Mouse (Mus musculus): Measurements from ENCODE around the gene Il27ra.

Gene Il27ra

GRCm38 (mm10) chr8:84048171-84048570 is 5.8 kb upstream of the Il27ra start:
- ChIA-PET CTCF (interaction anchor here in 1 of 4 experiments (1.2 kb wide), 1 partner anchor 9 kb away, joined by 3 read pairs; no protein-coding TSS in a partner anchor), POLR2A (interaction anchor here in 1 of 4 experiments (1.7 to 4.1 kb wide), 2 partner anchors 9 to 20 kb away, joined by 6 to 25 read pairs; partner anchors contain the start of gene Rfx1)

DNA sequence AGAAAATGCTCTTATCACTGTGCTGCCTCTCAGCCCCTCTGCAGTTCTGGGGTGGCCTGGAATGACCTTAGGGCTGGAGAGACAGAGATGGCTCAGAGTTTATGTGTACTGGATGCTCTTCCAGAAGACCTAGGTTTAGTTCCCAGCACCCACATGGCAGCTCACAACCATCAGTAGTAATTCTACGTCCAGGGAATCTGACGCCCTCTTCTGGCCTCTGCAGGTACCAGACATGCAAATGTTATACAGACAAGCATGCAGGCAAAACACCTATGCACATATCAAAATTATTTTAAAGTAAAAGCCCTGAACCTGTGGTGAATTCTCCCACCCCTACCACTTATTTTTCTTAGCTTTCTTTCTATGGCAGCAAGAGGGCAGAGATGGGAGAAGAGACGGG is 4.1 kb upstream of the Il27ra start:
- ChIA-PET CTCF (interaction anchor here in 2 of 4 experiments (0.6 to 0.8 kb wide), 4 partner anchors 15 to 174 kb away, joined by 3 to 4 read pairs (median 3); partner anchors contain the start of genes Asf1b (in 1 of the 2) and Gm10644 (in 1 of the 2)), POLR2A (interaction anchor here in 2 of 4 experiments (0.6 to 1.4 kb wide), 6 partner anchors 11 to 935 kb away, joined by 3 to 7 read pairs (median 4); partner anchors contain the start of gene Rfx1 (in 1 of the 2))

- CTCF ChIA-PET, result interaction anchor here (0.6 to 1.7 kb wide), 12 partner anchors 9 to 547 kb away, joined by 3 to 7 read pairs (median 3); no protein-coding TSS in a partner anchor
- POLR2A ChIA-PET, result interaction anchor here (0.7 to 5.1 kb wide), 15 partner anchors 9 to 304 kb away, joined by 3 to 25 read pairs (median 4); partner anchors contain the start of genes Dcaf15 (in 2 of the 4), Rfx1 (in 2 of the 4), Adgre5 (in 1 of the 4) and Asf1b (in 1 of the 4)
Observed at GRCm38 (mm10) chr8:84044900-84045299, 2.5 kb upstream of the Il27ra start, which contains the start of gene Rln3. Gene Rln3 (minus strand): TSS chr8:84045000.

DNA sequence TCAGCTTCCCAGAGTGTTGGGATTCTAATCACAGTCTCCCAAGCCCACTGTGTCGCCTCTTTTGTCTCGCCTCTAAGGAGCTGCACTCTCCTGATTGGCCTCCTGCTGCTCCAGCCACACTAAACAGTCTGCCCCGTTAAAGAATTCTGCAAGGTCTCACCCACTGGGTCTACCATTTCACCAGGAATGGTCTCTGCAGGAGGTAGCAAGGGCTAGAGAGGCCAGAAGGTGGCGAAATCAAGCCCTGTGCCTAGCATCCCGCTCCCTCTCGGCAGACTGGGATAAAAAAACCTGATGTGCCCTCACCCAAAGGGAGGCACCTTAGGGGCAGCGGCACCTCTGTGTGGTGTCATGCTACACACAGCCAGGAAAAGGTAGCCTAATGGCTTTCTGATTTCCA is 1.7 kb upstream of the Il27ra start:
- POLR2A ChIA-PET, result interaction anchor here (0.6 to 5.1 kb wide), 17 partner anchors 10 to 303 kb away, joined by 3 to 25 read pairs (median 4); partner anchors contain the start of genes Dcaf15 (in 2 of the 4), Rfx1 (in 2 of the 4), Adgre5 (in 1 of the 4) and Asf1b (in 1 of the 4)
- CTCF ChIA-PET, result interaction anchor here (0.6 to 3.1 kb wide), 15 partner anchors 10 to 548 kb away, joined by 3 to 9 read pairs (median 3); no protein-coding TSS in a partner anchor

- ChIA-PET POLR2A (interaction anchor here (0.6 to 5.1 kb wide), 15 partner anchors 9 to 162 kb away, joined by 3 to 25 read pairs (median 4); partner anchors contain the start of genes Dcaf15 (in 1 of the 4), Gm10643 (in 1 of the 4), Palm3 (in 1 of the 4) and Rfx1 (in 1 of the 4)), CTCF (interaction anchor here in 3 of 4 experiments (0.5 to 3.1 kb wide), 10 partner anchors 10 to 165 kb away, joined by 3 to 9 read pairs (median 4); partner anchors contain the start of gene Dcaf15 (in 1 of the 3))
Observed at GRCm38 (mm10) chr8:84042948-84043342, 556 bp upstream of the Il27ra start.

DNA sequence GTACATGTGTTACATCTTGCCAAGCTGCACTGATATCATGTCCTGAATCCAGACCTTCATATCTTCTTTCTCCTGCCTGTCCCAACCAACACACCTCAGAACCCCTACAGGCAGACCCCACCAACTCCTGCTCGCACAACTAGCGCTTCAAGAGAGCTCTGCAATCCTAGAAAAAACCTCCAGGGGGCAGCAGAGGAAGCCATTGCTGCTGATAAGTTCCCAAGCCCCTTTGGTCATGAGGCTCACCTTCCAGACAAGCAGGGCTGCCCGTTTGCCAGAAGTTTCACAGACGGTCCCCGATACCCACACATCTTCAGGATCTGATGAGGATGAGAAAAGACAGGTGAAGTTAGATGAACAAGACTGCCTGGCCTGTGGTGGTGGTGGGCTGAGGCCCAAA is 3.3 kb downstream of the Il27ra start:
- ChIA-PET POLR2A (interaction anchor here in 3 of 4 experiments (0.5 to 3.2 kb wide), 30 partner anchors 9 to 774 kb away, joined by 3 to 19 read pairs (median 4); partner anchors contain the start of genes 1700067K01Rik (in 1 of the 3), 4930432K21Rik (in 1 of the 3), Cc2d1a (in 1 of the 3) and Dcaf15 (in 1 of the 3)), CTCF (interaction anchor here (0.5 to 2.2 kb wide), 73 partner anchors 8 to 922 kb away, joined by 3 to 18 read pairs (median 4); partner anchors contain the start of genes Dcaf15 (in 2 of the 4), Rfx1 (in 2 of the 4), 1700067K01Rik (in 1 of the 4) and 2210011C24Rik (in 1 of the 4))

DNA sequence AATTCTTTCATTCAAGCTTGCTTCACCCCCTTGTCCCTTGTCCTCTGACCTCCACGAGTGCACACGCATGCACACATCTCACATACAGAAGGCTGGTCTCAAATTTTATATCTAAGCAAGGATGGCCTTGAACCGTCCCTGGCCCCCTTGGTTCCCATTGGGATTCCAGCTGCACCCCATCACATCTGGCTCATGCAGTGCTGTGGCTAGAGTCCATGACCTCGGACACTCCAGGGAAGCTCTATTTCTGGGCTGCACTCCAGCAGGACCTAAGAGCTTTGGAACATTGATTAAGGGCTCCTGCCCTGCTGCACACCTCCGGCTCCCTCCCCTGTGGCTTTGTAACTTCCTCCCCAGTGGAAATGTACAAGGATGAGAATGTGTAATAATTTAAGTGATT is 4.4 kb downstream of the Il27ra start:
- POLR2A ChIA-PET, result interaction anchor here in 2 of 4 experiments (0.6 to 3.2 kb wide), 10 partner anchors 8 to 289 kb away, joined by 3 to 19 read pairs (median 6); partner anchors contain the start of gene Rfx1 (in 1 of the 2)
- CTCF ChIA-PET, result interaction anchor here in 3 of 4 experiments (0.7 to 2.2 kb wide), 8 partner anchors 10 to 146 kb away, joined by 3 to 18 read pairs (median 4); no protein-coding TSS in a partner anchor

GRCm38 (mm10) chr8:84032777-84033176 is 9.6 kb downstream of the Il27ra start:
- ChIA-PET POLR2A (interaction anchor here in 2 of 4 experiments (0.6 to 1.2 kb wide), 5 partner anchors 31 to 205 kb away, joined by 3 to 4 read pairs (median 3); no protein-coding TSS in a partner anchor), CTCF (interaction anchor here in 3 of 4 experiments (0.6 to 1.1 kb wide), 3 partner anchors 9 to 198 kb away, joined by 3 to 4 read pairs (median 3); no protein-coding TSS in a partner anchor)

DNA sequence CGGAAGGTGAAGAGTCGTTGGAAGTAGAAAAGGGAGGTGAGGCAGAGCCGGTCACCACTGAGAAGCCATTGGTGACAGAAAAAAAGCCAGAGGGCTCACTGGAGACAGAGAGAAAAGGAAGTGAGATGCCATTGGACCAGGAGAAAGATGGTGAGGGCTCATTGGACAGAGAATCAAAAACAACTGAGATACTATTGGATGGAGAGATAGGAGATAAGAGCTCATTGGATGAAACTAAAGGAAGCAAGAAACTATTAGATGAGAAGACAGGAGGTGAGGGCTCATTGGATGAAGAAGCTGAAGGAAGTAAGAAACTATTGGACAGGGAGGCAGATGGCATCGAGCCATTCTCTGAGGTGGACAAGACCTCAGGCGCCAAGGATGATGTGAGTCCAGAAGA is 13.1 kb downstream of the Il27ra start:
- POLR2A ChIA-PET, result interaction anchor here in 3 of 4 experiments (0.6 to 3.3 kb wide), 20 partner anchors 9 to 188 kb away, joined by 3 to 12 read pairs (median 3); partner anchors contain the start of genes Il27ra (in 2 of the 3), Asf1b (in 1 of the 3), Dcaf15 (in 1 of the 3) and Gm10644 (in 1 of the 3)
- CTCF ChIA-PET, result interaction anchor here in 3 of 4 experiments (0.7 to 3.5 kb wide), 3 partner anchors 10 to 863 kb away, joined by 3 to 16 read pairs (median 16); no protein-coding TSS in a partner anchor

DNA sequence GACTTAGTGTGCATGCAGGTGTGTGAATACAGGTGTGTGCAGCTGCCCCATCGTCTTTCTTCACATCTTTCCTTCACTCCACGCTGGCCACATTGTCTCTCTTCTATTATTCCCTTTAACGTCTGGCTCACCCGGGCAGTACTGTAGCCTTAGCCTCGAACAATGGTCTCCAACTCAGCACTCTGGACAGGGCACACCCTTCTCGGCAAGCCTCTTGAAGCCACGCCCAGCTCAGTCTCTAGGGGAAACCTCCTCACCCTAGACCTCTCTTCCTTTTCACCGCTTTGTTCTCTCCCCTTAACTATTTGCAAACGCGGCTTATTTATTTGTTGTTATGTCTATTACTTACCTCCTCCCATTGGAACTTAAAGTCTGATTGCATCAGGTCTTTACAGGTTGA is 14.9 kb downstream of the Il27ra start:
- CTCF ChIA-PET, result interaction anchor here (0.6 to 3.5 kb wide), 16 partner anchors 10 to 461 kb away, joined by 3 to 16 read pairs (median 3); partner anchors contain the start of genes Il27ra (in 1 of the 4) and Ndufb7 (in 1 of the 4)
- POLR2A ChIA-PET, result interaction anchor here (0.6 to 3.2 kb wide), 26 partner anchors 9 to 312 kb away, joined by 3 to 19 read pairs (median 4); partner anchors contain the start of genes 2210011C24Rik (in 2 of the 4), Dcaf15 (in 2 of the 4), Rfx1 (in 2 of the 4) and 1700067K01Rik (in 1 of the 4)

DNA sequence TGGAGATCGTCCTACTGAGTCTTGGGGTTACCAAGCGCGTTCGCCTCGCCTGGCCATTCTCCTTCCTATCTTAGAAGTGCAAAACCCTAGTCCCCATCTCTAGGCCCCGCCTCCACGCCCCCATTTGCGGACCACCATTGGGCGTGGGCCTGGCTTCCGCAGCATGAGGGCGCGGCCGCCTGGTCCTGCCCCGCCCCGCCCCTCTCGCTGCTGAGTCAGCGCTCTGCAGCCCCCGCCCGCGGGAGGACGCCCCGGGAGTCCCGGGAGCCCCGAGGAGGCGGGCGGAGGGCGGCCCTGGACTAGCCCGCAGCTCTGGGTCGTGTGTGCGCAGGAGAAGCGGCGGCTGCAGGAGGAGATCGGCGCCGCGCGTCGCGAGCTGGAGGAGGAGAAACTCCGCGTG is 16.5 kb downstream of the Il27ra start:
- CTCF ChIA-PET, result interaction anchor here (0.6 to 2.0 kb wide), 16 partner anchors 8 to 1555 kb away, joined by 3 to 7 read pairs (median 3); partner anchors contain the start of gene 2210011C24Rik (in 1 of the 4)
- POLR2A ChIA-PET, result interaction anchor here in 3 of 4 experiments (0.5 to 3.2 kb wide), 15 partner anchors 12 to 330 kb away, joined by 3 to 19 read pairs (median 4); partner anchors contain the start of genes Asf1b (in 2 of the 3), 2210011C24Rik (in 1 of the 3), Dcaf15 (in 1 of the 3) and Gm10644 (in 1 of the 3)

- CTCF ChIA-PET, result interaction anchor here (0.6 to 2.4 kb wide), 27 partner anchors 9 to 372 kb away, joined by 3 to 12 read pairs (median 3); partner anchors contain the start of genes Asf1b (in 2 of the 4), Gm10644 (in 2 of the 4), 2210011C24Rik (in 1 of the 4) and Gipc1 (in 1 of the 4)
- POLR2A ChIA-PET, result interaction anchor here in 3 of 4 experiments (0.6 to 2.2 kb wide), 18 partner anchors 12 to 584 kb away, joined by 3 to 7 read pairs (median 4); partner anchors contain the start of genes 1700067K01Rik (in 1 of the 3), Asf1b (in 1 of the 3), Dcaf15 (in 1 of the 3) and Gm10644 (in 1 of the 3)
Observed at GRCm38 (mm10) chr8:84024171-84024570, 18.2 kb downstream of the Il27ra start.

- ChIA-PET CTCF (interaction anchor here in 3 of 4 experiments (0.6 to 2.4 kb wide), 21 partner anchors 9 to 317 kb away, joined by 3 to 12 read pairs (median 3); partner anchors contain the start of genes Asf1b (in 2 of the 3), Gm10644 (in 2 of the 3), 2210011C24Rik (in 1 of the 3) and Rfx1 (in 1 of the 3)), POLR2A (interaction anchor here (0.6 to 2.2 kb wide), 17 partner anchors 11 to 585 kb away, joined by 3 to 7 read pairs (median 3); partner anchors contain the start of genes 1700067K01Rik (in 1 of the 4), Asf1b (in 1 of the 4), Gm10644 (in 1 of the 4) and Mri1 (in 1 of the 4))
Observed at GRCm38 (mm10) chr8:84023631-84024030, 18.8 kb downstream of the Il27ra start.

DNA sequence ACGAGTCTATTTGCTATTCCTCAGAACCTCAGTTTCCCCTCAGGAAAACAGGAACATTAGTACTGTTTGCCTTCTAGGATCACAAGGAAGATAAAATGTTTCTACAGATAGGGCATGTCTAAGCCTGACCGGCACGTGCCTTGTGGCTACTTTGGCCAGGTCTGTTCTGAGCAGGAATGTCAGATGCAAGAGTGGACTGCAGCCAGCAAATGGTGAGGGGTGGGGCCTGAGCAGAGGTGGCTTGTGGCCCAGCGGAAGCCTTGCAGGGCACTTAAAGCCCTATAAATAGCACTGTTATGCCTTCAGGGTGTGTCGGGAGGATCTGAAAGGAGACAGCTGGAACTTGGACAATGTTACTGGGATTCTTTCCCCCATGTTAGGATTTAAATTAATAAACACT is 19.3 kb downstream of the Il27ra start:
- POLR2A ChIA-PET, result interaction anchor here in 3 of 4 experiments (0.6 to 2.2 kb wide), 9 partner anchors 10 to 247 kb away, joined by 3 to 7 read pairs (median 4); partner anchors contain the start of gene Mri1 (in 1 of the 3)

GRCm38 (mm10) chr8:84021569-84021968 is 20.8 kb downstream of the Il27ra start:
- POLR2A ChIA-PET, result interaction anchor here (0.8 to 1.5 kb wide), 21 partner anchors 9 to 216 kb away, joined by 3 to 8 read pairs (median 3); partner anchors contain the start of genes 2210011C24Rik (in 2 of the 4), 1700067K01Rik (in 1 of the 4), Dcaf15 (in 1 of the 4) and Rln3 (in 1 of the 4)

More for the DNA sequence above, 19.3 kb downstream of the Il27ra start:
- CTCF ChIA-PET, result interaction anchor here in 3 of 4 experiments (1.0 to 2.4 kb wide), 9 partner anchors 13 to 214 kb away, joined by 3 to 12 read pairs (median 4); partner anchors contain the start of genes Asf1b (in 2 of the 3) and Gm10644 (in 2 of the 3)

GRCm38 (mm10) chr8:84021096-84021495 is 21.3 kb downstream of the Il27ra start, which contains the start of gene Palm3:
Gene Palm3 (plus strand): TSS chr8:84021471.
- POLR2A ChIA-PET, result interaction anchor here (0.8 to 1.5 kb wide), 20 partner anchors 9 to 216 kb away, joined by 3 to 8 read pairs (median 3); partner anchors contain the start of genes 2210011C24Rik (in 2 of the 4), 1700067K01Rik (in 1 of the 4), Dcaf15 (in 1 of the 4) and Rln3 (in 1 of the 4)

More at GRCm38 (mm10) chr8:84021569-84021968, 20.8 kb downstream of the Il27ra start:
- CTCF ChIA-PET, result interaction anchor here in 2 of 4 experiments (0.6 to 2.1 kb wide), 3 partner anchors 11 to 560 kb away, joined by 3 to 9 read pairs (median 3); no protein-coding TSS in a partner anchor

More at GRCm38 (mm10) chr8:84021096-84021495, 21.3 kb downstream of the Il27ra start, which contains the start of gene Palm3:
- CTCF ChIA-PET, result interaction anchor here in 2 of 4 experiments (1.5 to 2.1 kb wide), 2 partner anchors 11 to 18 kb away, joined by 3 to 9 read pairs; no protein-coding TSS in a partner anchor

Data from embryonic stem cell, embryonic (primary cell).